Mouse (Mus musculus): ENCODE measurements around the gene Sec22b. TPM values are rescaled to one million over a fixed set of nuclear protein-coding genes. Genes with fewer than 3 reads are reported as not detected.

The Sec22b gene
- polyA plus RNA-seq (2015; fragmentation: Nextera tagmentation; extraction: Ambion mirVana) = 97.5 and 102 TPM in 2 replicates

GRCm38 (mm10) chr3:97900516-97901490, at the start of gene Sec22b:
TSS of gene Sec22b (plus strand) at chr3:97901190.
- peaks cover 9% of the 10 kb centered on the region for H3K4me1 ChIP-seq (ENCODE audit: control insufficient read depth, insufficient read depth, low read depth, low read length)
- ATAC-seq = peak; percentile 89
- peak within 1 kb of the TSS; percentile 86 for H3K4me2 ChIP-seq (ENCODE audit: low read length)
- peak within 1 kb of the TSS; percentile 33; the same call in 1 of the 2 replicates for H3K27ac ChIP-seq (ENCODE audit: low read depth, low read length)
- peak within 1 kb of the TSS; percentile 76 for H3K4me3 ChIP-seq (ENCODE audit: low read length)
- no peaks in the 10 kb centered on the region for H3K36me3 ChIP-seq (ENCODE audit: control insufficient read depth, insufficient read depth, low read length)
- peak within 1 kb of the TSS; percentile 82 for H3K9ac ChIP-seq (ENCODE audit: low read depth, low read length)
- 5% methylated on average over 39 of the region's 41 CpGs for WGBS
- no peaks in the 10 kb centered on the region for H3K9me3 ChIP-seq (ENCODE audit: control insufficient read depth, low read length)
- no peaks in the 10 kb centered on the region for H3K27me3 ChIP-seq (replicated peaks; ENCODE audit: control insufficient read depth, insufficient read depth, low read length)

GRCm38 (mm10) chr3:97851803-97852202, 49.2 kb upstream of the Sec22b start:
- no peak for ATAC-seq
- Histone ChIP-seq H3K4me1 (ENCODE audit: control insufficient read depth, insufficient read depth, low read depth, low read length) (no peaks in the 10 kb centered on the region; the same call in 1 of the 2 replicates), H3K4me3 (ENCODE audit: low read length) (no peak overlapping the region), H3K27ac (ENCODE audit: low read depth, low read length) (no peak overlapping the region), H3K4me2 (ENCODE audit: low read length) (no peak overlapping the region), H3K36me3 (ENCODE audit: control insufficient read depth, insufficient read depth, low read length) (no peaks in the 10 kb centered on the region), H3K27me3 (replicated peaks; ENCODE audit: control insufficient read depth, insufficient read depth, low read length) (no peaks in the 10 kb centered on the region), H3K9ac (ENCODE audit: low read depth, low read length) (no peak overlapping the region), H3K9me3 (ENCODE audit: control insufficient read depth, low read length) (no peaks in the 10 kb centered on the region)
- 84% methylated on average over 2 of the region's 2 CpGs for WGBS

GRCm38 (mm10) chr3:97854575-97855384, 46.2 kb upstream of the Sec22b start:
- Histone ChIP-seq H3K36me3 (ENCODE audit: control insufficient read depth, insufficient read depth, low read length) (no peaks in the 10 kb centered on the region), H3K4me2 (ENCODE audit: low read length) (no peak overlapping the region), H3K27me3 (replicated peaks; ENCODE audit: control insufficient read depth, insufficient read depth, low read length) (no peaks in the 10 kb centered on the region), H3K9ac (ENCODE audit: low read depth, low read length) (no peak overlapping the region), H3K27ac (ENCODE audit: low read depth, low read length) (peak overlapping the region; percentile 39; the same call in 1 of the 2 replicates), H3K4me1 (ENCODE audit: control insufficient read depth, insufficient read depth, low read depth, low read length) (no peaks in the 10 kb centered on the region; the same call in 1 of the 2 replicates), H3K9me3 (ENCODE audit: control insufficient read depth, low read length) (no peaks in the 10 kb centered on the region), H3K4me3 (ENCODE audit: low read length) (no peak overlapping the region)
- peak; percentile 58 for ATAC-seq
- 40% methylated on average over 9 of the region's 9 CpGs for WGBS

GRCm38 (mm10) chr3:97859400-97859799, 41.6 kb upstream of the Sec22b start:
- Histone ChIP-seq H3K27ac (ENCODE audit: low read depth, low read length) (no peak overlapping the region), H3K9me3 (ENCODE audit: control insufficient read depth, low read length) (no peaks in the 10 kb centered on the region), H3K36me3 (ENCODE audit: control insufficient read depth, insufficient read depth, low read length) (no peaks in the 10 kb centered on the region), H3K9ac (ENCODE audit: low read depth, low read length) (no peak overlapping the region), H3K27me3 (replicated peaks; ENCODE audit: control insufficient read depth, insufficient read depth, low read length) (no peaks in the 10 kb centered on the region), H3K4me2 (ENCODE audit: low read length) (no peak overlapping the region), H3K4me3 (ENCODE audit: low read length) (no peak overlapping the region), H3K4me1 (ENCODE audit: control insufficient read depth, insufficient read depth, low read depth, low read length) (no peaks in the 10 kb centered on the region; the same call in 1 of the 2 replicates)
- ATAC-seq = no peak
- 90% methylated on average over 1 of the region's 1 CpGs for WGBS

- Histone ChIP-seq H3K27ac (ENCODE audit: low read depth, low read length) (no peak overlapping the region), H3K9ac (ENCODE audit: low read depth, low read length) (no peak overlapping the region), H3K4me3 (ENCODE audit: low read length) (no peak overlapping the region), H3K4me1 (ENCODE audit: control insufficient read depth, insufficient read depth, low read depth, low read length) (no peaks in the 10 kb centered on the region), H3K36me3 (ENCODE audit: control insufficient read depth, insufficient read depth, low read length) (no peaks in the 10 kb centered on the region), H3K9me3 (ENCODE audit: control insufficient read depth, low read length) (no peaks in the 10 kb centered on the region), H3K27me3 (replicated peaks; ENCODE audit: control insufficient read depth, insufficient read depth, low read length) (no peaks in the 10 kb centered on the region), H3K4me2 (ENCODE audit: low read length) (no peak overlapping the region)
- 85% methylated on average over 7 of the region's 7 CpGs for WGBS
- ATAC-seq = no peak
These were observed 40.1 kb upstream of the Sec22b start for GRCm38 (mm10) chr3:97860820-97861451.

- Histone ChIP-seq H3K27me3 (replicated peaks; ENCODE audit: control insufficient read depth, insufficient read depth, low read length) (no peaks in the 10 kb centered on the region), H3K27ac (ENCODE audit: low read depth, low read length) (no peak overlapping the region), H3K4me3 (ENCODE audit: low read length) (peak overlapping the region; percentile 58; the same call in 1 of the 2 replicates), H3K36me3 (ENCODE audit: control insufficient read depth, insufficient read depth, low read length) (no peaks in the 10 kb centered on the region), H3K9me3 (ENCODE audit: control insufficient read depth, low read length) (no peaks in the 10 kb centered on the region), H3K4me2 (ENCODE audit: low read length) (peak overlapping the region; percentile 98), H3K4me1 (ENCODE audit: control insufficient read depth, insufficient read depth, low read depth, low read length) (peaks cover 8% of the 10 kb centered on the region), H3K9ac (ENCODE audit: low read depth, low read length) (no peak overlapping the region)
- 75% methylated on average over 4 of the region's 4 CpGs for WGBS
- no peak for ATAC-seq
These were observed 34.3 kb upstream of the Sec22b start for GRCm38 (mm10) chr3:97866696-97867095.

GRCm38 (mm10) chr3:97867221-97868023, 33.6 kb upstream of the Sec22b start:
- Histone ChIP-seq H3K4me3 (ENCODE audit: low read length) (peak overlapping the region; percentile 58), H3K4me1 (ENCODE audit: control insufficient read depth, insufficient read depth, low read depth, low read length) (peaks cover 8% of the 10 kb centered on the region), H3K27ac (ENCODE audit: low read depth, low read length) (peak overlapping the region; percentile 51; the same call in 1 of the 2 replicates), H3K36me3 (ENCODE audit: control insufficient read depth, insufficient read depth, low read length) (no peaks in the 10 kb centered on the region), H3K9ac (ENCODE audit: low read depth, low read length) (peak overlapping the region; percentile 76), H3K9me3 (ENCODE audit: control insufficient read depth, low read length) (no peaks in the 10 kb centered on the region), H3K27me3 (replicated peaks; ENCODE audit: control insufficient read depth, insufficient read depth, low read length) (no peaks in the 10 kb centered on the region), H3K4me2 (ENCODE audit: low read length) (peak overlapping the region; percentile 98)
- ATAC-seq = peak; percentile 67
- 3% methylated on average over 28 of the region's 28 CpGs for WGBS

- H3K9ac ChIP-seq (ENCODE audit: low read depth, low read length) = peak overlapping the region; percentile 76
- peak overlapping the region; percentile 51; the same call in 1 of the 2 replicates for H3K27ac ChIP-seq (ENCODE audit: low read depth, low read length)
- no peaks in the 10 kb centered on the region for H3K9me3 ChIP-seq (ENCODE audit: control insufficient read depth, low read length)
These were observed 32.8 kb upstream of the Sec22b start for GRCm38 (mm10) chr3:97868024-97868689.

More at GRCm38 (mm10) chr3:97868024-97868689, 32.8 kb upstream of the Sec22b start:
- ATAC-seq = peak; percentile 92
- whole genome bisulfite sequencing = 3% methylated on average over 37 of the region's 42 CpGs
- no peaks in the 10 kb centered on the region for H3K27me3 ChIP-seq (replicated peaks; ENCODE audit: control insufficient read depth, insufficient read depth, low read length)
- peak overlapping the region; percentile 58 for H3K4me3 ChIP-seq (ENCODE audit: low read length)
- peak overlapping the region; percentile 98 for H3K4me2 ChIP-seq (ENCODE audit: low read length)
- peaks cover 8% of the 10 kb centered on the region for H3K4me1 ChIP-seq (ENCODE audit: control insufficient read depth, insufficient read depth, low read depth, low read length)
- H3K36me3 ChIP-seq (ENCODE audit: control insufficient read depth, insufficient read depth, low read length) = no peaks in the 10 kb centered on the region
